Mouse (Mus musculus) small intestine, adult 2 months (tissue): ENCODE measurements at regions not wholly inside any gene's neighbourhood (a gene's known extent, or its start where the extent isn't known, plus 50 kb on each side); places are given as distances from the start of the nearest gene placed in this dataset.

ENCODE experiments used
- CTCF ChIP-seq: fragments of 200-500 bp; IDR thresholded peaks from 2 replicates; pipeline ENCODE4 v1.5.1; 2012; ENCODE audit warnings: low read depth, mild to moderate bottlenecking, control low read depth, inconsistent platforms, low read length, moderate library complexity, mixed read lengths; ENCODE audit not compliant: insufficient replicate concordance, insufficient read length; ENCODE audit errors: extremely low read depth
- POLR2A ChIP-seq: fragments of 200-500 bp; IDR thresholded peaks from 2 replicates; pipeline ENCODE4 v1.6.1; 2012; ENCODE audit warnings: low read depth, mild to moderate bottlenecking, control low read depth, inconsistent platforms, low read length, moderate library complexity

DNA sequence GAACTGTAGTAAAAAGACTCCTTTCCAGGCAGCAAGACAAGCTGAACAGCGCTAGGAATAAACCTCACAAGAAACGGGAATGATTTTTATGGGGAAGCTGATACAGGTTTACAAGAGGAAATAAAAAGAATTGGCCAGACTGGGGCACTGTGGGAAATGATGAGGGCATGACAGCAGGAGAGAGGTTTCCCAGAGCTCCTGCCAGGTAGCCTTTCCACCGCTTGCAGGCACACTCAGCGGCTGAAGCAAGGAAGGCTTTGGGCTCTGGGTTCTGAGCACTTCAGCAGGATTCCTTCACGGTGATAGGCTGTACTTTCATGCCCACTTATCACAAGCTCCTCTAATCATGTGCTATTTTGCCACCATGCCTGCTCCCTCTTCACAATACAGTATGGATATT lies 114.2 kb upstream of the Syt13 start:
- no peak for TF ChIP-seq CTCF
- TF ChIP-seq POLR2A: no peak
